Mouse (Mus musculus) midbrain, postnatal 0 days (tissue): ENCODE results near the gene Gpc6. TPM values are rescaled to one million over a fixed set of nuclear protein-coding genes. Genes with fewer than 3 reads are reported as not detected.

Source experiments
- ATAC-seq: fragments of 200-750 bp; cut with Nextera tagmentation; 2 replicates; pipeline ENCODE4 v1.8.0; 2017; ENCODE audit warnings: moderate number of reproducible peaks, mild to moderate bottlenecking, moderate TSS enrichment, moderate library complexity; ENCODE audit not compliant: low FRiP score
- DNase-seq: peaks from one replicate; pipeline ENCODE4 v3.0.0-alpha.2; 2015; ENCODE audit warnings: low spot score
- H3K27ac ChIP-seq: fragments of 300-500 bp; sonication (generic); 2 replicates; pipeline ENCODE4 v1.5.1; 2014; ENCODE audit warnings: low read depth, mild to moderate bottlenecking, low read length, mixed read lengths
- H3K27me3 ChIP-seq: fragments of 300-500 bp; sonication (generic); 2 replicates; pipeline ENCODE4 v1.6.1; 2014; ENCODE audit warnings: low read length, control low read depth, mixed read lengths; ENCODE audit not compliant: insufficient read depth
- H3K36me3 ChIP-seq: fragments of 300-500 bp; sonication (generic); 2 replicates; pipeline ENCODE4 v1.6.1; 2014; ENCODE audit warnings: low read length, control low read depth, mixed read lengths; ENCODE audit not compliant: insufficient read depth
- H3K4me1 ChIP-seq: fragments of 300-500 bp; sonication (generic); 2 replicates; pipeline ENCODE4 v1.6.1; 2014; ENCODE audit warnings: mild to moderate bottlenecking, control low read depth, antibody characterized with exemption, low read length, mixed read lengths; ENCODE audit not compliant: insufficient read depth
- H3K4me2 ChIP-seq: fragments of 300-500 bp; sonication (generic); 2 replicates; pipeline ENCODE4 v1.6.1; 2014; ENCODE audit warnings: low read depth, mild to moderate bottlenecking, low read length, mixed read lengths; ENCODE audit not compliant: poor library complexity, severe bottlenecking
- H3K4me3 ChIP-seq: fragments of 300-500 bp; sonication (generic); 2 replicates; pipeline ENCODE4 v1.5.1; 2014; ENCODE audit warnings: low read depth, mild to moderate bottlenecking, low read length, moderate library complexity
- H3K9ac ChIP-seq: fragments of 300-500 bp; sonication (generic); replicated peaks from 2 replicates; pipeline ENCODE4 v1.6.1; 2014; ENCODE audit warnings: mild to moderate bottlenecking, low read length, moderate library complexity, mixed read lengths; ENCODE audit not compliant: poor library complexity, severe bottlenecking
- H3K9me3 ChIP-seq: fragments of 300-500 bp; sonication (generic); 2 replicates; pipeline ENCODE4 v1.6.1; 2016; ENCODE audit warnings: low read length, control low read depth
- CTCF ChIP-seq: IDR thresholded peaks from 2 replicates; pipeline ENCODE4 v1.5.1; 2016; ENCODE audit warnings: antibody characterized with exemption, mild to moderate bottlenecking
- WGBS: fragments of 180-500 bp; shearing (Covaris S2); extraction: QIAGEN DNeasy Blood & Tissue Kit; methylation state at CpG from one replicate; pipeline ENCODE4 v1.1.7; 2014; 5-methylcytosine and 5-hydroxymethylcytosine counted together
- polyA plus RNA-seq: library from polyadenylated mRNA; unstranded; fragments of >200 nt; fragmentation: Nextera tagmentation; extraction: Ambion mirVana; gene quantifications from 2 replicates; pipeline ENCODE4 v1.2.1, GENCODE M21; 2015
- total RNA-seq: library from RNA; depleted of rRNA; stranded (reverse); fragments of >200 nt; gene quantifications from 2 replicates; pipeline ENCODE4 v1.2.3, GENCODE M21; 2014

Gene Gpc6
- total and polyA plus RNA-seq, 2 experiments from 2014 or later, result 19.3 to 20.3 TPM

DNA sequence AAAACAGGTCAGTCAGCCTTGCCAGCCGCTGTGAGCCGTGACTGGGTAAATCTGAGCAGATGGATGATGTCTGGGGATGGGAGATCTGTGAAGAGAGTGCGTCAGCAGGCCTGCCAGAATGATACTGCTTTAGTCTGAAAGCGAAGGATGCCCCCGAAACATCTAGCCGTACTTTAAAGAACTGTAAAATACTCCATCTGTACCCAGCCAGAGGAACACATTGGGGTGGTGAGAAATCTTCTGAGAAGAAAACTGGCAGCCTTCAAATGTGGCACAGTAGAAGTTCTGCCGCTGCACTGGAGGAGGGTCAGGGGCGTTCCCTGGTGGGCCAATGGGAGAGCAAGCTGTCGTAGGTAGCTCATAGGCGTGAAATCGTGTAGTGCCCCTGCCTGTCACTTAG is 1033.3 kb downstream of the Gpc6 start:
- no peak for TF ChIP-seq CTCF
- Histone ChIP-seq H3K27me3 (no peaks in the 10 kb centered on the region), H3K9me3 (no peaks in the 10 kb centered on the region), H3K4me3 (no peak overlapping the region), H3K27ac (no peak overlapping the region), H3K4me2 (no peak overlapping the region), H3K9ac (no peak overlapping the region), H3K4me1 (no peaks in the 10 kb centered on the region), H3K36me3 (no peaks in the 10 kb centered on the region)
- 90% methylated on average over 11 of the region's 11 CpGs for WGBS
- ATAC-seq, result no peak
- no peak for DNase-seq

DNA sequence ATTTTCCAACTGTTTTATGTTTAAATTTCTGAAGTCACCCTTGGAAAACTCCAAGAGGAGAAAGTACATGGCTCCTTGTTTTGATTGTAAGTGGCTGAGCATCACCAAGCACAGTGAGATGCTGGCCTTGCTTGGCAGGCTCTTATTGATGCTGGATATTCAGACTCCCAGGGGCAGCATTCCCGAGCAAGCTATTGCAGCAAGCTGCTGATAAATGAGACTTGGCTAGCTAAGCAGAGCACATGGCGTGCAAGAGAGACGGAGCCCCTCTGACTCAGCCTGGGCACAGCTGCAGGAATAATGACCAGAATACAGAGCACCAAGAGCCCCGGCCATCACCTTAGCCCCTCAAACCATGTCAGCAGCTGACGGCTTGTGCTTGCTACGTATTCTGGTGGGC is 1036.2 kb downstream of the Gpc6 start:
- no peaks in the 10 kb centered on the region for H3K36me3 ChIP-seq
- no peak for TF ChIP-seq CTCF
- H3K4me1 ChIP-seq, result no peaks in the 10 kb centered on the region
- 43% methylated on average over 6 of the region's 6 CpGs for WGBS
- DNase-seq, result peak; percentile 79
- no peaks in the 10 kb centered on the region for H3K27me3 ChIP-seq
- H3K4me3 ChIP-seq, result no peak overlapping the region
- no peak overlapping the region for H3K4me2 ChIP-seq
- no peak overlapping the region for H3K27ac ChIP-seq
- no peaks in the 10 kb centered on the region for H3K9me3 ChIP-seq
- ATAC-seq, result no peak
- no peak overlapping the region for H3K9ac ChIP-seq

GRCm38 (mm10) chr14:117961844-117962243 is 1036.7 kb downstream of the Gpc6 start:
- WGBS, result 91% methylated on average over 6 of the region's 6 CpGs
- Histone ChIP-seq H3K36me3 (no peaks in the 10 kb centered on the region), H3K27me3 (no peaks in the 10 kb centered on the region), H3K4me3 (no peak overlapping the region), H3K4me2 (no peak overlapping the region), H3K4me1 (no peaks in the 10 kb centered on the region), H3K27ac (no peak overlapping the region), H3K9ac (no peak overlapping the region), H3K9me3 (no peaks in the 10 kb centered on the region)
- no peak for TF ChIP-seq CTCF
- DNase-seq (no peak), ATAC-seq (no peak)

GRCm38 (mm10) chr14:117962453-117962852 is 1037.3 kb downstream of the Gpc6 start:
- Histone ChIP-seq H3K27ac (no peak overlapping the region), H3K9ac (no peak overlapping the region), H3K4me3 (no peak overlapping the region), H3K27me3 (no peaks in the 10 kb centered on the region), H3K9me3 (no peaks in the 10 kb centered on the region), H3K4me2 (no peak overlapping the region), H3K36me3 (no peaks in the 10 kb centered on the region), H3K4me1 (no peaks in the 10 kb centered on the region)
- peak; percentile 68 for TF ChIP-seq CTCF
- DNase-seq, result peak; percentile 57
- ATAC-seq, result no peak
- 72% methylated on average over 4 of the region's 4 CpGs for WGBS

GRCm38 (mm10) chr14:117972576-117972975 is 1047.5 kb downstream of the Gpc6 start:
- H3K27ac ChIP-seq, result no peak overlapping the region
- no peaks in the 10 kb centered on the region for H3K27me3 ChIP-seq
- TF ChIP-seq CTCF, result no peak
- no peak overlapping the region for H3K9ac ChIP-seq
- WGBS, result 94% methylated on average over 5 of the region's 5 CpGs
- no peaks in the 10 kb centered on the region for H3K36me3 ChIP-seq
- H3K4me1 ChIP-seq, result no peaks in the 10 kb centered on the region
- ATAC-seq, result no peak
- DNase-seq, result no peak
- H3K4me3 ChIP-seq, result no peak overlapping the region
- H3K4me2 ChIP-seq, result no peak overlapping the region
- H3K9me3 ChIP-seq, result peaks cover 5% of the 10 kb centered on the region; the same call in 1 of the 2 replicates

DNA sequence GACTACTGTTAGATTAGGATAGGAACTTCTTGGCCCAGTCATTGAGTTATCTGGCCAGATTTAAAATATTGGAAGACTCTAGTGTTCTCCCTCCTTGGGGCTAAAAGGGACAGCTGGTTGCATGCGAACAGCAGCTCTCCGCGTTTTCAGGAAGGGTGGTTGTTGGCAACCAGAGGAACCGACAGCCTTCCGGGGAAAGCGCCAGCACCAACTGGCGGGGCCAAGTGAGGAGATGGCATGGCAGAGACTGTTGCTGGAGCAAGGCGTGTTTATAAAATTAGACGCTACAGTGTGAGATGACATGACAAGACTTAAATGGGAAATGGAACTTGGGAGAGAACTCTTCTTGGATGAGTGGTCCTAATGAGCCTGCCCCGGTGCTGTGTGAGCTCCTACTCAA is 1056.4 kb downstream of the Gpc6 start:
- H3K9ac ChIP-seq, result no peak overlapping the region
- DNase-seq (no peak), ATAC-seq (no peak)
- no peaks in the 10 kb centered on the region for H3K4me1 ChIP-seq
- 96% methylated on average over 10 of the region's 10 CpGs for WGBS
- TF ChIP-seq CTCF, result no peak
- H3K9me3 ChIP-seq, result no peaks in the 10 kb centered on the region
- no peaks in the 10 kb centered on the region for H3K27me3 ChIP-seq
- H3K4me2 ChIP-seq, result no peak overlapping the region
- no peak overlapping the region for H3K27ac ChIP-seq
- no peaks in the 10 kb centered on the region for H3K36me3 ChIP-seq
- no peak overlapping the region for H3K4me3 ChIP-seq
